Mouse (Mus musculus): Measurements from ENCODE around the gene Tdpoz3.
"Not testable (repeated sequence)": the region's sequence is repeated elsewhere in the genome, so short reads cannot be mapped to it uniquely, and the experiment has no call there.

Tdpoz3 gene

GRCm38 (mm10) chr3:93825720-93826119 lies at the start of gene Tdpoz3:
Gene Tdpoz3, plus strand, starts transcription at chr3:93826020.
- DNase-seq (ENCODE audit: low read depth, low spot score), result not testable (repeated sequence)

DNA sequence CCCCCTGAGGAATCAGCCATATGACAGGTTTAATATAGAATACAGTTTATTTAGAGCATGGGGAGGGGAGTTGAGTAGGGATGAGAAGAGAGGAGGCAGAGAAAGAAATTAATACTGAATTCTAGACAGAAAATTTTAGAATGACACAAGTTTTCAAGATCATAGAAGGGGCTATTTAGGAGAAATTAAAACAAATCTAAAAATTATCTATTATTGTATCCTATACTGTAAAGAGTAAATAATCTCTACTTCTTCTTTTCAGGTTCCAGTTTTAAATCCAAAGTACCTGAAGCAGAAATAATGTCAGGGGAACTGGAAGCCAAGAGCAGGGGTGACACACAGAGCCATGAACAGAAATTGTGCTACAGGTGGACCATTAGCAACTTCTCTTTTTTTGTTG lies 29.7 kb upstream of the Tdpoz3 start, which contains the start of gene Tdpoz4:
Tdpoz4 (plus strand) TSS at position 301 of the 400 bp plus-strand sequence.
- DNase-seq (ENCODE audit: low read depth, low spot score), result not testable (repeated sequence)

- DNase-seq (ENCODE audit: low read depth, low spot score), result not testable (repeated sequence)
Observed at GRCm38 (mm10) chr3:93813341-93813740, 12.5 kb upstream of the Tdpoz3 start.

GRCm38 (mm10) chr3:93858957-93859356 lies 33.1 kb downstream of the Tdpoz3 start:
- DNase-seq (ENCODE audit: low read depth, low spot score), result not testable (repeated sequence)

DNA sequence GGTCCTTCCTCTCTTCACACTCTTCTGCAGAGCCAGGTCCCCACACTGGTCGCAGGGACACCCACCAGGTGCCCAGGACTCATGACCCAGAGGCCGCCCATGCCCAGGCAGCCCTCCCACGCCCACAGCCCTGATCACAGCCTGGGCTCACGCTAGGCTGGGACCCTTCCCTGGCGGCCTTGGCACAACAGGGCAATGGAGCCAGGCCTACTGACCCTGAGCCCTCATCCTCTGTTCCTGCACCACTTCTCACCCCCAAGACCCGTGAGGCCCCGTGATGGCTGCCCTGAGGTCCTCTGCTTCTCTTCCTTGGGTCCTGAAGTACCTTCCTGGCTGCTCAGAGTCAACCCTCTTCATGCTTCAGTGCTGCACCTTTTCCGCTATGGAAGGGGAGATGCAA lies 44.8 kb downstream of the Tdpoz3 start:
- not testable (repeated sequence) for DNase-seq (ENCODE audit: low read depth, low spot score)
